Mouse (Mus musculus): ENCODE data around the gene Eef1e1.
"Not testable (repeated sequence)": the region's sequence is repeated elsewhere in the genome, so short reads cannot be mapped to it uniquely, and the experiment has no call there.

Eef1e1 gene

DNA sequence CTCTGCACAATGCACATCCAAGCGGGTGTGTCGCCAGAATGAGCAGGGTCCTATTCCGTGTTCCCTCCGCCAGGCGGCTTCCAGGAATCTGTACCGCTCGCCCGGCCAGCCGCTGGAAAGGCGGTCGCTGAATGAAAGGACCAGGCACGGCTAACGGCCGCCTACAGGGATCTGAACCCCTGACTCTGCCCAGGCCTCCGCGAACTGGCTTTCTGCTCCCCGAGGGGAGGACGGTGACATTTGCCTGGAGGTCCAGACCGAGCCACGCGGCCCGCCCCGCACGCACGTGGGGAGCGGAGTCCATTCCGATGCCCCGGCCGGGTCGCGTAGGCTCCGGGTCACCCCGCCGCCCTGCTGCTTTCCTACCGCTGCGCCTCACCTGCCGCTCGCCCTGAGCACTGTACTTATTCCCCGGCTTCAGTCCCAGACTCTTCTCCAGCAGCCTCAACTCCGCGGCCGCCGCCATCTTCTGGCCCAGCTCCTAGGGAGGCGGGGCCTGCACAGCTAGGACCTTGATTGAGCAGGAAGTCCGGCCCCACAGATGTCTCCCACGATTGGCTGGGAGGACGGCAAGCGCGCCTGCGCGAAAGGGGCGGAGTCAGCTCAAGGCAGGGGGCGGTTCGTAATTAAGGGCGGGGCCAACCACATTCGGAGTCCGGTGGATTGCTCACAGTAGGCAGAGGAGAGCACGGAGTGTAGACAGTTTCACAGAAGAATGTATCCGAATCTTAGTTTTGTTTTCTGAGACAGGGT, at the start of gene Eef1e1:
Gene Eef1e1 (minus strand): TSS at position 531 of the 753 bp plus-strand sequence.
- DNase-seq, result peak; percentile 90

DNA sequence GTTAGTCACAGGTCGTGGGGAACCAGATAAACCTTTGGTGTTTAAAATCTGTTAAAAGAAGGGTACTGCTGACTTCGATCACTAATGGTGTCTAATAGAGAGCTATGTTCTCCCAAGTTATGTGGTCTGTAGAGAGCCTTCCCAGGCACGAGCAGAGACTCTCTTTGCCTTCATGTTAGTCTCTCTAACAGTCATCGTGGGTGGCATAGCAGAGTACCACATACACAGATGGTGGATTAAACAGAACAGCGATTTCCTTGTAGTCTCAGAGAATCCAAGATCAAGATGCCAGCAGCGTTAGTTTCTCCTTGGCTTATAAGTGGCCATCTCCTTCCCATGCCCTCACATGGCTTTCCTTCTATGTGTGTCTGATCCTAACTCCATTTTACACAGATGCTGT, 32.0 kb upstream of the Eef1e1 start:
- DNase-seq, result no peak

DNA sequence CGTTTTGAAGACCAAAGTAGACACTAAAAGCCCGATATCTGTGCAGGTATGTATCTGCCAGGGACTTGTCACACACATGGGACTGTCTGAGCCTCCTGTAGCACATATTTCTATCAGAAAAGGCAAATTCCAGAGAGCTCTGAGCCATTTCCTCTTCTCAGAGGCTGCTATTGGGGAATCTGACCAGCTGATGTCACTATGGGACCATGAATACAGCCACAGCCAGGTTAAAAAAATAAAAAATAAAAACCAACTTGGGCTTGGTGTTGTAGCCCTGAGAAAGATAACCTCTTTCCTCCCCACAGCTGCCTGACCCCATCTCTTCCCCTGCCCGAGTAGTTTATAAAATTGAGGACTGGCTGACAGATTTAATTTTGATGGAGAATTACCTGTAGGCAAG, 31.2 kb upstream of the Eef1e1 start:
- peak; percentile 48 for DNase-seq

DNA sequence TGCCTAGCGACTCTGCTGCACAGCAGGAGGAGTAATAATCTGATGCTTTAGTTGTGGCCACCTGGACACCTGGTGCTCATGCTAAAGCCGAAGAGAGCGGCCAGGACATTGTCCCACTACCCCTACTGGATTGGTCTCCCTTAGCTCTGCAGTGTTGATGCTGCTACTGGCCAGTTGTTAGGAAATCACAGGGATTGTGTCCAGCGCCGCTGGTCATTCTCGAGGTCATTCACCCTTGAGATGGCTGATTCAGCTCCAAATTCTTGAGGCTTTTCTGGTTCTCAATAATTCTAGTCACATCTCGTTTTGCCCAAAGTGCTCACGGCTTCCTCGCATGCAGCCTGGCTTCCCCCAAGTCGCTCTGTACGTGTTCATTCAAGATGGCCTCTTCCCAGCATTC, 29.9 kb upstream of the Eef1e1 start:
- DNase-seq, result no peak

DNA sequence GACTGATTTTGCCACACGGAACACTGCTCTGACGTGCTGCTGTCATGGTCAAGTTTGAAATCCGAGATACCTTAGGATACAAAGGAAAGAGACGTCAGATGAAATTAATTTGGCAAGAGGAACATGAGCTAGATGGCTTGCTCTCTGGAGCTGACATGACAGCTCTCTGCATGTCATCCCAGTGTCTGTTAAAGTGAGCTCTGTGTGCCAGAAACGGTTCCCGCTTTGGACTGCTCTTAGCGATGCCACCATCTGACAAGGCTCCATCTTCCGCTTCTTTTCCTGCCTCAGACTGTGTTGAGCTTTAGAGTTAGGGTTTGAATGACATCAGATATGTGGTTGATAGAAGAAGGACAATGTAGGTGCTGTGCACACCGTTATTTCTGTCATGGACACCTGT, 13.5 kb upstream of the Eef1e1 start:
- no peak for DNase-seq

DNA sequence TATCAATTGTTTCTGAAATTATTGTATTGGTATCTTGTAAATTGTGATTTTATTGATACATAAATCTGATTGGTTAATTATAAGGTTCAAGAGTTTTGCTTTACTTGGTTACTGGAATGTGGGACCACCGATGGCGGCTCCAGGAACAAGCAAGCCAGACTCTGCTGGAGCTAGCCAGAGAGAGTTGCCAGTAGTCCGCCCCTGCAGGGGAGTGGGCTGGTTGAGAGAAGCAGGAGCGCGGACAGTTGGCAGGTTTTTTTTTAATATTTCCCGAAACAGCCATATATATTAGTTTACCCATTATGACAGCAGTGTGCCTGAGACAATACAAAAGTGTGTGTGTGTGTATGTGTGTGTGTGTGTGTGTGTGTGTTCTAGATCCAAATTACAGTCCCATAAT, 12.6 kb upstream of the Eef1e1 start:
- DNase-seq, result not testable (repeated sequence)

DNA sequence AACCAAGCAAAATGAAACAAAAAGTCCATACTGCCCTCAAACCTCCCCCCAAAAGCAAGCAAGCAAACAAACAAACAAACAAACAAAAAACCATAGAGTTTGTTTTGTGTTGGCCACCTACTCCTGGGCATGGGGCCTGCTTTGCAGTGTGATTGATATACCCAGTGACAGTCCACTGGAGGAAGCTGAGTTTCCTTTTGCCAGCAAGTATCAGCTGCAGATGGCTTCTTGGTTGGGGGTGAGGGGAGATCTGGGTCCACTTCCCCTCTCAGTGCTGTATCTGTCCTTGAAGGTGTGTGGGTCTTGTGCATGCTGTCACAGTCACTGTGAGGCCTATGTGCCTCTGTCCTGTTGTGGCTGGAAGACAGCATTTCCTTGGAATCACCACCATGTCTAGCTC, 11.2 kb upstream of the Eef1e1 start:
- DNase-seq, result no peak

DNA sequence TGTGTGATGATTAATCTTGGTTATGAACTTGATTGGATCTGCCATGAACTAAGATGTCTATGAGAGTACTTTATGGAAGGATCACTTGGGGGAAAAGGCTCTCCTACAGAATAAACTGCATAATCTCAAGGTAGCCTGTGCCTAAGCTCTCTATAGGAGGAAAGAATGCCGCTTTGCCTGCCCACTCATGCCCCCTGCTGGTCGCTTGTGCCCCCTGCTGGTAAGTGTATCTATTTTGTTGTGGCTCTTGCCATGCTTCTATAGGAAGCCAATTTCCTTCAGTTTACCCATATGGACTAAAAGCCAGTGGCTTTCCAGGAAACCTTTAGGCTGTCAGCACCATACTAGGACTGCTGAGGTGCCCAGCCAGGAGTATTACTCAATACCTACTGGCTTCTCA, 9.7 kb upstream of the Eef1e1 start:
- DNase-seq, result peak; percentile 23

DNA sequence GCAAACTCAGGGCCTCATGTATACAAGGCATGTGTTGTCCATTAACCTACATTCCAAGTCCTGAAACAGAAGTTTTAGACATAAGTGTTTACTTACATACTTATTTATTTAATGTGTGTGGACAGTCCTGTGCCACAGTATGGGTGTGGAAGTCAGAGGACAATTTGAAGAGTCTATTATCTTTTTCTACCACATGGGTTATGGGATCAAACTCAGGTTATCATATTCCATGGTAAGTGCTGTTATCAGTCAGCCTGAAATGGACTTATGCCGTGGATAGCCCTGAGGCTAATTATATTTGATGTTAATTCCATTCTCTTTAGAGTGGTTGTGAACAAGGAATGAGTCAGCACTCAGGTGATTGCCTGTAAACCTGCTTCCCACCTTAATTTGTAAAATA, 5.9 kb upstream of the Eef1e1 start:
- DNase-seq, result no peak

DNA sequence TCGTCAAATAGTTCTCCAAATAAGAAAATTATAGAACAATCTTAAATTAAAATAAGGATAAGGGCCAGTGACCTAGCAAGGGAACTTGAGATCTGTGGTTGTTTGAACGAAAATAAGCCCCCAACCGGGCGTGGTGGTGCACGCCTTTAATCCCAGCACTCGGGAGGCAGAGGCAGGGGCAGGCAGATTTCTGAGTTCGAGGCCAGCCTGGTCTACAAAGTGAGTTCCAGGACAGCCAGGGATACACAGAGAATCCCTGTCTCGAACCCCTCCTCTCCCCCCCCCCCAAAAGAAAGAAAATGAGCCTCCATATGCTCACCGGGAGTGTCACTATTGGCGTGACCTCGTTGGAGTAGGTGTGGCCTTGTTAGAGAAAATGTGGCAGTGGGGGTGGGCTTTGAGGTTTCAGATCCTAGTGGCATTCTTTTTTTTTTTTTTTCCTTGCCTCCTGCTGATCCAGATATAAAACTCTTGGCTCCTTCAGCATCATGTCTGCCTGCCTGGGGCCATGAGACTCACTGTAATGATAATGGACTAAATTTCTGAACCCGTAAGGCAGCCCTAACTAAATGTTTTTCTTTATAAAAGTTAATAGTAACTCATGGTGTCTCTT, 772 bp upstream of the Eef1e1 start:
- DNase-seq, result no peak

DNA sequence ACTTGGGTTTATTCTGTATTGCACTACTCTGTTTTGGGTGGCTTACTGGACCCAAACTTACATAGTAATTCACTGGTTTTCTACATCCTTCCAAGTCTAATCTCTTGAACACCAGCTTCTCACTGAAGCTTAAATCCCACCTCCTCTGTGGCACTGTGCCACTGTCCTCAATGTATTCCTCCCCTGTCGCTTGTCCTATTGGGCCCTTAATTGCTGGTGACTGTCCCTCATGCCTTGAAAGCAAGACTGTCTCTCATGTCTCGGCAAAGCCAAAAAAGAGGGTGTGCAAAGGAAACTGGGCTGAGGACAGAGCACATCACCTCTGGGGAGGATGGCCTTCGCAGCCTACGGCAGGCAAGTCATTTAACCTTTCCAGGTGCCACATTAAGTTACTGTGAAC, 993 bp downstream of the Eef1e1 start:
- DNase-seq, result no peak

DNA sequence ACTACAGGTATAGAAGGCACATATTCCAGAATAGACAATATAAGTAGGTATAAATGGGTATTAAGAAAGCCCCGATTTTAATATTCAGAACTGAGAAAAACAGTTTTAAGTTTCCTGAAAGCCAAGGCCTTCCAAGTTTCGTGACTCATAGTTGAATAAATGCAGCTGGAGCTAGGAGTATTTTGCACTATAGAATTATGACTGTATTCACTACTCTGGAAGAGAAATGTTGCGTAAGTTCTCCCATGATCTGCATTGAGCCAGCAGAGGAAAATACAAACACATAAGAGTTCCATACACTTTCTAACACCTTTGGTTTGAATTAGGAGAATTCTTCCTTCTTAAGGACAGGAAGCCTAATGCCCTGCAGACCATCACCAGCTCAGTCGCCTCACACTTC, 8.6 kb downstream of the Eef1e1 start:
- DNase-seq, result no peak

DNA sequence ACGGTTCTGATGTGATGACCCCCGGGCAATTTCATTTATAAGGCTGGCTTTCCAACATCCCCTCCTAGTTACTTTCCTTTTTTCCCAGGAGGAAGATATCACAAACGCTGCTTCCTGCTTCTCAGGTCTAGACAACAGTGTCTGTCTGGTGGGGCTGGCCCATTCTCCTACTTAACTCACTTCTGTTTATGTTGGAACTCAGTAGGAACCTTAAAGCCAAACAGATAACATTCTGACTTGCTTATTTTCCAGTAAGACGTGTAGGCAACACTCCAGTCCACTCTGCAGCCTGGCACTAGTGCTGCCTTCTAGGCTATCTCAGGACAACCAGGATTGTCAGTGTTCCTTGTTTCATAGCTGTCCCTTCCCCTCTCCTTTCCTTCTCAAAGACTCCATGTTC, 9.8 kb downstream of the Eef1e1 start:
- no peak for DNase-seq

DNA sequence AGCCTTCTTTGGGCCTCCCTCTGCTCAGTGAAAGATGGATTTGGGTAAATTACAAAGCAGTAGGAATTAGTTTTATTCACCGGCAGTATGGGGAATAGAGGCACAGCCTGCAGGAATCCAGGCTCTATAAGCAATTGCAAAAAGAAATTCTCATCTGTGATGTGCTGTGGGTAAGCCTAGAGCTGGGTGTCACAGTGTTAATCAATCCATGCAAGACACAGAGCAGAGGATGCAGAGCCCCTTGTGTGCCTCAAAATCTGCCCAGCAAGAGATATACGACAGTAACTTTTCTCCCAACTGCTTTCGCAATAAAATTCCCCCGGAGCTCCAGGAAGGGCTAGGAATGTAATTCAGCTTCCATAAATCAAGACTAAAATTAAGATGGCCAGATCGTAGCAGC, 17.4 kb downstream of the Eef1e1 start:
- no peak for DNase-seq

DNA sequence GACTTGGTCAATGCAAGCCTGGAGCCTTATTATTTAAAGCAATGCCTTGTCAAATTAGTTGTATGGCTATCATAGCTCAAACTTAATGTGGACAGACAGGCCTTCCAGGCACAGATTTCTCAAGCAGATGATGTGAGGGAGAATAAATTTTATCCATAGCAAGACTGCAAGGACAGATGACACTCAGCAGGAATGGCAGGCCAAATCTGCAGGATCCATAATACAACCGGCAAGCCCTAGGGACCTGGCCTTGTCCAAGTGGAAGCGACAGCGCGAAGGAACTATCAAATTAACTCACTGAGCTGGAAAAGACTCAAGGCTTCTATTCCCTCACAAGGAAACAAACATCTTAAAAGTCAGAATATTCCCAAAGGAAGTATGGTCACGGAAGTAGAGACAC, 17.9 kb downstream of the Eef1e1 start:
- DNase-seq, result no peak

DNA sequence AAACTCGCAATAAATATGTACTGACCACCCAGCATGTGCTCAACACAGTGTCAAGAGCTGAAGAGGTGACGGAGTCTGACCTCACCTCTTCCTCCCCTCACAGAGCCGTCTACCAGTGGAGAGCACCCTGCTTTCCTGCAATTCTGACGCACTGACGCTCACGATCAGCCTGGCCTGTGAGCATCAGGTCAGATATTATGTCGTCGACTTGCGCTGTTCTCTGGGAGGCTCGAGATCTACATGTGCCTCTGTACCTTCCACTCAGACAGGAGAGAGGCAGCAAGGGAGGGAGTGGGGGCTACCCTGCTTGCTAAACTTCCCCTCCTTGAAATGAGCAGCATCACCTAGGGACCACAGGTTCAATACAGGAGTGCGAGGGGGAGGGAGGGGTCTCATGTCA, 20.2 kb downstream of the Eef1e1 start:
- DNase-seq, result no peak

DNA sequence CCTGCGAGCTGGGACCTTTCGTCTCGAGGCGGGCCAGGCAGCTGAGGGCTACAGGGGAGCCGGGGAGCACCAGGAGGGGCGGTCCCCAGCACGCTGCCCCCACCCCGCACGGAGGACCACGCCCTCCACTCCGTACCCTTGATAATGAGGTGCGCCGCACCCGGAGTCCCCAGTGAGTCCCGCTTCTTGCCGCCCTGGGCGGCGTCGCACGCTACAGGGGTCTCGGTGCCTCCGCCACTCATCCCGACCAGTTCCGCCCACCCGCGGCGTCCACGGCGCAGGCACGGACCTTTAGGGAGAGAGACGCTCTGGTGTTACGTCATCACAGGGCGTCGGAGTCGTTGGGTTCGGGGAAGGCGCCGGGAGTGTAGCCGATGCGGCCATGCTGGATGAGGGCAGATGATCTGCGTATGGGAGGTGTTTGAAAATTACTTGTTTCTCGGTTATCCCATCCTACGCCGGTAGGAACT, 24.0 kb downstream of the Eef1e1 start, which contains the start of gene Bloc1s5:
Gene Bloc1s5 (minus strand): TSS at position 310 of the 470 bp plus-strand sequence.
- DNase-seq, result peak; percentile 98

DNA sequence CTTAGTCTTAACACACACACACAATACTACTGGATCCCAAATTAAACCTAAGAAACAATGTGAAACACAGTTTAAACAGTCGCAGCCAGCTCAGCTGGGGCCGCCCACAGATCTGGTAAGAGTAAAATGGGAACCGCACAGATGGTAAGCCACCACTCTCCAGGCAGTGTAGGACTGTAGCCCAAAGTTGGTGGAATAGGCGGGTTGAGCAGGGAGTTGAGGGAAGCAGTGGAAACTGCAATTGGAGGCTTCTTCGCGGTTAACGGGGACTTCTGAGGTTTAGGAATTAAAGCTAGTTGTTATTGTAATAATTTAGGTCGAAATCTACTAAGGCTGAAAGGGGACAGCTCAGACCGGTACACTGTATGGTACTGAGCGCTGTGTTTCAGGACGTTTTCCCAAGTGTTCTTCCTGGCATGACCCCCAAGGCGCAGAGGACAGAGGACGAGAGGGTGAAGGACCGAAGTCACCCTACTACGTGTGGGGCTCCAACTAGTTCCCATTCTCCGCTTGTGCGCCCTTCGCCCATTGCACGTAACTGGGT, 24.5 kb downstream of the Eef1e1 start:
- DNase-seq, result peak; percentile 47

DNA sequence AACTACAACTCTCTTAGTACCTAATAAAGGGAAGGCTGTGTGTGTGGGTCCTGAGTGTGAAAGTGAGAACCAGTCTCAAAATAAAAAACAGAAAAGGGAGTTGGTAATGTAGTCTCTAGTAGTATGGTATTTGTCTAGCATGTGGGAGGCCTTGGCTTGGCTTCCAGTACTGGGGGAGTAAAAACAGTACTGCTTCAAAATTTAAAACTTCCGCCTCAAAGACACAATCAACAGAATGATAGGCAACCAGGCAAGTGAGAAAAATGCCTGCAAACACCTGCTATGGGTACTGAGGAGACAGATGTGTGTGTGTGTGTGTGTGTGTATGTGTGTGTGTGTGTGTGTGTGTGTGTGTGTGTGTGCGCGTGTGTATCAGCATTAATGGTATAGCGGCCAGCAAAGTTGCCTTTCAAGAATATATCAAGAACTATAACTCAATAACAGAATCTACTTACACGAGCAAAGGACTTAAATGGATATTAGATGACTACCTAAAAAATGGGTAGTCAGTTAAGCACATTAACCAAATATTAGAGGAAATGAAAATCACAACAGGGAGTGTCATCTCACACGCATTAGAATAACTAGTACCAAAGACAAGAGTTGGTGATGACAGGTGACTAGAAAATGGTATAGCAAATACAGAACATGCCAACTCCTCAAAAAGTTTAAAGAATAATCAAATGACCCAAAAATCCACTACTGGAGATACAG, 25.4 kb downstream of the Eef1e1 start:
- DNase-seq, result no peak

DNA sequence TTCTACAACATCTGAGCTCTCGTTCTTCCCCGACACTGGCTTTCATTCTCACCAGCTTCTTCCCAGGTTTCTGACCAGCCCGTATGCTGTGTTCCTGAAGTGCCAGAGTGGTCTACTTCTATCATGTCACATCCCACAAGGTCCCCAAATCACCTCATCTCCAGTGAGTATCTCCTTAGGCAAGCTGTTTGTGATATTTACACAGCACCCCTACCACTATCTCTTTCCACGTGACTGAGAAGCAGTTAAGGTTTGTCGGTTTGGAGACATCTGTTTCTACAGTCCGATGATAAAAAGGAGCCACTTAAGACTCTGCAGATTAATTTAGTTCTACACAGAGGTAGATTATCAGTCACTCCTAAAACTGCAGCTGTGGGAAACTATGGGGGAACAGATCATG, 26.3 kb downstream of the Eef1e1 start:
- DNase-seq, result no peak

DNA sequence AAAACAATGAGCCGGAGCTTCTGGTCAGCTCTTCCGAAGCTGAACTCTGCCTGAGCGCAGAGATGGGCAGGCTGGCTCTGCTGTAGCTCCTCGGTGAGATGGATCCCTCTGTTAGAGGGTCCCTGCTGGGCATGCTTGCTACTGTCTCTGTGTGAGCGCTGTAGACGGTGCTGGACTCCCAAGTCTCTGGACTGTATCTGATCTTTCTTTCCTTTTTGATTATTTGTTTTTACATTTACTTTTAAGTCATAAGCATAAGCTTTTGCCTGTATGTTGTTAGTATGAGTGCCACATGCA, 32.7 kb downstream of the Eef1e1 start:
- DNase-seq, result no peak

DNA sequence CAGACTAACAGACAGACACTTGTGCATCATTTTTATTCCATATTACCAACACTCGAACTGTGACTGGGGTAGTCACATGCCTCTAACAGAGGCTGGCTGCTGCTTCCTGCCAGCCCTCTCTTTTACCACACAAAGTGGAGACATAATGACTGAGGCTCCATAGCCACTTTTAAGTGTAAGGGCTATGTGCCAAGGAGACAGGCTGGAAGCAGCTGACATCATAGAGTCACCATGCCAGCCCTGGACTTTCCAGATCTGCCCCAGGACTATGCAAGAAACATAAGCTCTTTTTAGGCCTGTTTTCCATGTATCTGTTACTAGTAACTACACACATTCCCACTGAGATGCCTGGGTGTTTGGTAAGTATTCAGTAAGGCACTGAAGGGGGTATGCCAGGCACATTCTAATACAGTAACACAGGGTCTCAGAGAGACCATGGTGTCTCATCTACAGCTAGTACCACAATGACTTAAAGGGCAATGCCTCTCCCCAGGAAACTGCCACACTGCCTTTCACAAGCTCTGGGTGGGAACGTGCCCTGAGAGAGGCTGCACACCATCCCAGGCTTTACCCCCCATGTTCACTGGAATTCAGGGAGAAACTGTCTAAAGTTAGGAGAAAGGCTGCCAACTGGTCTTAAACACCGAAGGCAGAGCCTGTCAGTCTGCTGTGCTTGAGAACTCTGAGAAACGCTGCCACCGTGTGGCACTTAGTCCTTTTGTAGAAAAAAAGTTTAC, 33.2 kb downstream of the Eef1e1 start:
- peak; percentile 26 for DNase-seq

DNA sequence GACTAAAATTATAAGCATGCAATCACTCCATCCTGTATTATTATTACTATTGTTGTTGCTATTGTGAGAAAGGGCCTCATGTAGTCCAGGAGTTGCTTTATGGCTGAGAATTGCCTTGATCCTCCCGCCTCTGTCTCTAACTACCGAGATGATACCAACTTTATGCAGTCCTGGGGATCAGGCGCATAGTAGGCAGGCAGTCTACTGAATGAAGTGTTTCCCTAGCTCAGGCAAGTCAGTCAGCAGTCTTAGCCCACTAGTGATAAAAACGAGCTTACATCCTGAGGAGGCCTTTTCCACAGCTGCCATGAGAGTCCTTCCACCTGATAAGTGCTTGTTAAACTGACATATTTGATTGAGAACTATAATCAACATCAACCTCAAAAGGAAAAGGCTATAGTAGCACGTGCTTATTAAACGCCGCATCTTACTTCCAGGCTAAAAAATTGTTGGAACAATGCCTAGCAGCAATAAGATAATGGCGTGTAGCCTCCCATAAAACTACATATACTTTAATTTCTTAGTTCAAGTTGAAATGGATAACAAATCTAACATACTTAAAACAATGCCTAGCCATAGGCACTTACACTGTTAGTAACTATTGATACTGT, 34.5 kb downstream of the Eef1e1 start:
- DNase-seq, result no peak

Data from right cerebral cortex, postnatal 14 days (tissue).